Mouse (Mus musculus): Measurements from ENCODE around the gene Ptrh2.

DNA sequence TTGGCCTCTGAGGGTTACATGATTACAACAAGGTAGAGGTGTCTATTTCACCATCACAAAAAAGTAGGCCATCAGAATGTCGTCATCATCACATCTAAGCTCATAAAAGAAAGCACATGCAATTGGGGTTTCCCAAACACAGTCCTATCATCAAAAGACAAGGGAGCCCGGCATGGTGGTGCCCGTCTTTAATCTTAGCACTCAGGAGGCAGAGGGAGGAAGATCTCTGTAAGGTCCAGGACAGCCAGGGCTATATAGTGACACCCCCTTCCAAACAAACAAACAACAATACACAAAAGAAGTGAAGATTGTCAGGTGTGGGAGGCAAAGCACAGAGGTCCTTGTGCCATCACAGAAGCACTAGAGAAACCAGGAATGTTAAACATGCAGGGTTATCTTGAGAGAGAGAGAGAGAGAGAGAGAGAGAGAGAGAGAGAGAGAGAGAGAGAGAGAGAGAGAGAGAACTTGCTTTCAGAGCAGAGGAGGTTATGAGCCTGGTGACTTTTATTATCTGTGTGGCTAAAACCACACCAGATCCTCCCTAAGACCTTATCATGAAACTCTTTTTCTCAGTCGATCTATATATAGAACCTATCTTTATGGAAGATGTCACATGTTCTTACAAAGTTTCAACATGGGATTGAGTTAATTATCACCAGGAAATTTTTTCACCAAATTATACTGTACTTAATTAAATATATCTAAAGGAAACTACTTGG lies 26.8 kb upstream of the Ptrh2 start:
- TF ChIP-seq POLR2A (IDR thresholded peaks at IDR 0.05; ENCODE audit: extremely low read depth, insufficient read depth, low read length) = no peak
- TF ChIP-seq CTCF (IDR thresholded peaks at IDR 0.05; ENCODE audit: extremely low read depth, insufficient read depth, low read length) = no peak

Data from cortical plate, adult 2 months (tissue).